Mouse (Mus musculus) B cell, adult 2 months (primary cell): ENCODE data around the gene Glrx3.

Experiments used
- DNase-seq, 2 experiments: peaks; one replicate each; pipeline ENCODE4 v3.0.0; 2022

Gene Glrx3

GRCm38 (mm10) chr7:137477950-137478620, 40.7 kb downstream of the Glrx3 start:
- DNase-seq = peak; percentile 98 to 99

GRCm38 (mm10) chr7:137478621-137478982, 41.2 kb downstream of the Glrx3 start:
- DNase-seq = no peak

- DNase-seq = no peak
Observed at GRCm38 (mm10) chr7:137480839-137481238, 43.4 kb downstream of the Glrx3 start.

GRCm38 (mm10) chr7:137483987-137484386, 46.6 kb downstream of the Glrx3 start:
- DNase-seq = no peak

- no peak for DNase-seq
Observed at GRCm38 (mm10) chr7:137488391-137488790, 51.0 kb downstream of the Glrx3 start.

GRCm38 (mm10) chr7:137490711-137491110, 53.3 kb downstream of the Glrx3 start:
- no peak for DNase-seq

- no peak for DNase-seq
Observed at GRCm38 (mm10) chr7:137492307-137492973, 55.0 kb downstream of the Glrx3 start.

GRCm38 (mm10) chr7:137498736-137499135, 61.3 kb downstream of the Glrx3 start:
- DNase-seq = no peak

GRCm38 (mm10) chr7:137517588-137517987, 80.2 kb downstream of the Glrx3 start:
- DNase-seq = no peak

- DNase-seq = no peak
Observed at GRCm38 (mm10) chr7:137518028-137518576, 80.7 kb downstream of the Glrx3 start.
